Mouse (Mus musculus) testis, postnatal 14 days (tissue): ENCODE measurements at regions not wholly inside any gene's neighbourhood (a gene's known extent, or its start where the extent isn't known, plus 50 kb on each side); places are given as distances from the start of the nearest gene placed in this dataset.
A peak's percentile ranks its signal among the peaks of the same experiment; 100 is the strongest.

Source experiments
- DNase-seq: peaks from one replicate; pipeline ENCODE4 v3.0.0; 2021; ENCODE audit warnings: low spot score

GRCm38 (mm10) chr15:85634322-85635141, 52.3 kb upstream of the Wnt7b start:
- DNase-seq, result peak; percentile 99

DNA sequence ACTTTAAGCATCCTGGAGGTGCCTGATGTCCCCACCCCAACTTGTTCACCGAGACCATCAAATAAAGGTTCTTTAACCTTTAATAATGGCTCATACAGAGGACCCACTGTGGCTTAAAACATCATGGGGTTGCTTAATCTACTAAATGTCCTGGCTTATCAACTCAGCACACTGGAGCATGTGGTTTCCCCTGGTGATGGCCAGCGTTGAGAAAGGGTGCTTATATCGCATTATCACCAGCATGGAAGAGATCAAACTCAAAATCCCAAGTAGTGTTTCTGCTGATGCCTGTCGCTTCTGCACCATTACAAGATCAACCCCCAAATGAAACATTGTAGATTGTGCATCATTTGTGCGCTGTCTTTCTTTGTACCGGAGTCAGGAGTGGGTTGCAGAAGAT, 53.2 kb upstream of the Wnt7b start:
- no peak for DNase-seq

DNA sequence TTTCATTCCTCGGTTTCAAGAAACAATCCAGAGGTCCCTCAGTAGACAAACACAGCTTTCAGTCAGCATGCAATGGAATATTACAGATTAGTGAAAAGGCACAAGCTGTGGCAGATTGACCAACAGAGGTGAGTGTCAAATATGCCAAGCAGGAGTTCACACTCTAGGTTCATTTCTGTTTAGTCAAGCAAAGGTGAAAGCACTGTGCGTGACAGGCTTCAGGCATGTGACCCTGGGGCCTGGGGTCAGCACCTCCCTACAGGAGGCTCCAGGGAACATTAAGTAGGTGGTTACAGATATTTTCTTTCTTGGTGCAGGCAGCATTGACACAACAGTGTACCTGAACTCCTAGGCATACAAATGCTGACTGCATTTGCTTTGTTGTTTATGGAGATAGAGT, 57.3 kb upstream of the Wnt7b start:
- no peak for DNase-seq

GRCm38 (mm10) chr15:85641120-85642080, 59.1 kb upstream of the Wnt7b start:
- no peak for DNase-seq

- peak; percentile 56 for DNase-seq
Observed at GRCm38 (mm10) chr15:85645396-85645795, 63.1 kb upstream of the Wnt7b start.

- no peak for DNase-seq
Observed at GRCm38 (mm10) chr15:85645971-85646638, 63.8 kb upstream of the Wnt7b start.

- DNase-seq, result no peak
Observed at GRCm38 (mm10) chr15:85646639-85647277, 64.5 kb upstream of the Wnt7b start.

DNA sequence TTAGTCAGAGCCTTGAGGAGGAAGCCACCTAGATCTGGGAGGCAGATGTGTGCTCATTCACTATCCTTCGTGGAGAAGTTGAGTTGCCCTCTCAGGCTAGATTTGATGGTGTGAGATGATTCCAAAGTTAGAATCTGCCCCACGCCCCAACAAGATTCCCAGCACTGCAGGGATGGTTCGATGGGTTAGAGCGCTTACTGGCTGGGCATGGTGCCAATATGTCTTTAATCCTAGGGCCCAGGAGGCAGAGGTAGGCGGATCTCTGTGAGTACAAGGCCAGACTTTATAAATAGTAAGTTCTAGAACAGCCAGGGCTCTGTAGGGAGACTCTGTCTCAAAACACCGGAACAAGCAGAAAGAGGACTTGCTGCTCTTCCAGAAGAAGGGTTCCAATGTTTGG, 65.3 kb upstream of the Wnt7b start:
- DNase-seq, result no peak

DNA sequence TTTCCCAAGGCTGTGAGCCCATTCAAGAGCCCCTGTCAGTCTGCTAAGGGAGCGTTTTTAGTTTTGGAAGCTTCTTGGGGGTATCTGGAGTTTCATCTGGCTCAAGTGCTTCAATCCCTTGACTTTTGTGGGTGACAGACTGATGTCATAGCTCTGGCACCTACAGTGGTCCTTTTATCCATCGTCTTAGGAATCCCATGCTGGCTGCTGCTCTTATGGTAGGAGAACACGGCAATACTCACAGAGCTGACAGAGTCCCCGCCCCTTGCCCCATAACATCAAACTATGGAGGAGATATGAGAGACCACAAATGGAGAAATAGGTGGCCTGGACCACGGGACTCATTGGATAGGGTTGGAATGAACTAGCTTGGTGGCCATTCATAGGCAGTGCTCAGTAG, 68.0 kb upstream of the Wnt7b start:
- no peak for DNase-seq

DNA sequence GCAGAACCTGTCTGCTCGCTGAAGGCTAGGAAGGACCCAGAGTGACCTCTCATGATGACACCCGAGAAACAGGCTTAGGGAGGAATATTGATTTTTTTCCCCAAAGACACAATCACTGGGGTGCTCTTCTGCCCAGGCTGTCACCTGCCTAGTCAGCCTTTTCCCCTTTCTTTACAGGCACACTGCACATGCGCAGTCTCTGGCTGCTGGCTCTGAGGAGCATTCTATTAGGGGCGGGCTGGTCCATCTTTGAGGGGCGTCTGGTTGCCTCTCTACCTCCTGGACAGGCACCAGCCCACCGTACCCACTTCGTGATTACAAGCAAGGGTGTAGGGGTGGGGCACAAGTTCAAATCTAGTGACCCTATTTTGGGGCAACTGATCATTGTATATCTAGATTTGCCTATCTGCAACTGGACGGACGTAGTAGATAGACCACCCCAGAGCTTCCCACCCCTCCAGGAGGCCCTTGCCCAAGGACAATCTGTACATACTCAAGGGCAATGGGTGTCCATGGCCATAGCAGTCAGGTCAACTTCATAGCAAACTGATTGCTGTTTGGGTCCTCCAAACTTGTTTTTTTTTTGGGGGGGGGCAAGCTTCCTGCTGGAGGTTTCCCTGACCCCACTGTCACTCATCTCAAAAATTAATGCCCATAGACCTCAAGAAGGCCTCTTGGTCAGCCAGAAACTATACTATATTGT, 69.6 kb upstream of the Wnt7b start:
- no peak for DNase-seq

GRCm38 (mm10) chr15:85652431-85652830, 70.2 kb upstream of the Wnt7b start:
- no peak for DNase-seq

- DNase-seq, result no peak
Observed at GRCm38 (mm10) chr15:85652871-85653337, 70.6 kb upstream of the Wnt7b start.

DNA sequence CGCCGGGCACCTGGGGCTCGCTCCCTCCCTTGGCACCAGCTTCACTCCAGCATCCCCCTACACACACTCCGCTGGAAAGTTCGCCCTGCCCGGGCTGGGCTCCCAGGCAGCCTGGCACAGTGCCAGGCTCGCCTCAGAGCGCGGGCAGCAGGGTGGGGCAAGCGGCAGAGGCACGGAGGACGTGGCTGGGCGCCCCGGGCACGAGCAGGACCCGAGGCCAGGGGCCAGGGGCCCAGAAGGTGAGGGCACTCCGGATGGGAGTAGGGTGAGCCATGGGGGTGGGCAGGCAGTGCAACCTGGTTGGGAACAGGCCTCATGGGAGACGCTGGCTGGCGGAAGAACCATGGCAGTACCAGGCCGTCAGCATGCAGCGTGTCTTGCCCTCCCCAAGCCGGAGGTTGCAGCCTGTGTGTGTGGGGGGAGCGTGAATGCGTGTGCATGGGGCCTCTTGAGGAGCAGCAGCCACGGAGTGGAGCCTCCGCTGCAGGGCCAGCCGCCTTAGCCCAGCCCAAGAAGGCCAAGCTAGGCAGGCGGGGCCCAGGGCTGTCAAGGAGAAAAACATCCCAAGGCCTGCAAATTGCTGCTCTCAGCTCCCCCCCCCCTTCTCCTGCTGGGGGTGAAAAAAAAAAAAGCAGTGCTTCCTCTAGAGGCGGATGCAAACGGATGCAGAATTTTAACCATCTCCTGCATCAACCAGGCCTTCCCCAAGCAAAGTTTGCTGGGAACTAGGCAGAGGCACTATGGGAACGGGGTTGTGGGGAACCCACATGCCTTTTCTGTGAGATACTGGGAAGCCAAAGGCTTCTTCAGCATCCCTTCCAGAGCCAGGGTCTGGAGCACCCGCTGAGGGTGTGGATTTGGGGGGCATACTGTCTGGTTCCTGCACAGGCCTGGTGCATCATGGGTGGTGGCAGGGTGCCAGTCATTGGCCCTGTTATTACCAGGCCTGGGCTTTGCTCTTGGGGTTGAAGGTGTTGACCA, 71.4 kb upstream of the Wnt7b start:
- peak; percentile 80 for DNase-seq

DNA sequence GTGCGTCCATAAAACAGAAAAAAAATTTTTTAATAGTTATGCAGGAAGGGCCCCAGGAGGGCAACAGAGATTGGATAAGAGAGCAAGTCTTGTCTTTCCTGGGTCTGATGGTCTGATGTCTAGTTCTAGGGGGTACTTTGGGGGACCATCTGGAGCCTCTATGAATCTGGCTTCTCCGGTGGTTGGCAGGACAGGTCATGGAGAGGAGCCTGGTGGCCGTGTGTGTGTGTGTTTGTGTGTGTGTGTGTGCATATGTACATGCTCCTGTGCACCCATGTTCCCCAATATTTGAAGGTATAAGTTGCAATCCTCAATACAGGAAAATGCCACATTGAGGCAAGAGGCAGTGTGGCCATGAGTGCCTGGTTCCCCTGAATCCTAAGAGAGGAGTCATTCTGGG, 72.5 kb upstream of the Wnt7b start:
- DNase-seq, result no peak

- DNase-seq, result no peak
Observed at GRCm38 (mm10) chr15:85655751-85656167, 73.5 kb upstream of the Wnt7b start.

DNA sequence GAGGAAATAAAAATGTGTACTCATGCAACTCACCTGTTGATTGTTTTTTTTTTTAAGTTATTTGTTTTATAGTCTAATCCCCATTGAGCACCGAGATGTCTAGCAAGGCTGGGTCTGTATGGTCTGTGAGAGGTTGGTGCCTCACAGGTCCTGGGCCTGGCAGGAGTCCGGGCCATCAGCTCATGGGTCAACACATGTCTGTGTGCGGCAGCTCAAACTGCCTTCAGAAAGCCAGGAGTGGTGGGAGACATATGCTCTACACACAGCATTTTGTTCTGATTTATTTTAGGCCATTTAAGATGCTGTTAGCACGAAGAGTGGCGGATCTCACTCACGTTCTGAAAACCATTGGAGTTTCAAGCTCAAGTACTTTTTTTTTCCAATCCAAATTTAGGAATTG, 74.6 kb upstream of the Wnt7b start:
- DNase-seq, result no peak

GRCm38 (mm10) chr15:85657441-85657989, 75.2 kb upstream of the Wnt7b start:
- no peak for DNase-seq

- DNase-seq, result no peak
Observed at GRCm38 (mm10) chr15:85658101-85658885, 76.0 kb upstream of the Wnt7b start.
